ENCODE assay signal across 16 mouse cellular contexts in genomic region chr15:12639181-12639580, GRCm38 (mm10).
"Had no signal": no experiment of that assay in that cellular context is flagged by ENCODE, and none has a peak within 500 bp of the region (broad histone marks: within the 10 kb centered on the region; RNA-seq: fewer than 3 reads in every experiment).

No protein-coding gene starts in this region.

- H3K27ac ChIP-seq: liver, embryonic 14.5 days; lung, embryonic 15.5 days; midbrain, embryonic 10.5 days; midbrain, embryonic 12.5 days; neural tube, embryonic 12.5 days; stomach, embryonic 15.5 days; stomach, postnatal 0 days had no signal

- H3K4me3 ChIP-seq: lung, embryonic 15.5 days; midbrain, embryonic 10.5 days; midbrain, embryonic 12.5 days; neural tube, embryonic 12.5 days; stomach, embryonic 15.5 days had no signal

- DNase-seq: lung, adult 18-20 months; lung, postnatal 10 days; lung, postnatal 4 days; midbrain, embryonic 14.5 days; right cerebral cortex, postnatal 14 days; thymus, adult 2 months; thymus, postnatal 14 days; thymus, postnatal 36 days had no signal

- ATAC-seq: midbrain, embryonic 16.5 days had no signal

- H3K4me1 ChIP-seq: midbrain, embryonic 12.5 days; neural tube, embryonic 12.5 days; stomach, embryonic 15.5 days had no signal

- H3K9me3 ChIP-seq: lung, embryonic 15.5 days; midbrain, embryonic 10.5 days; midbrain, embryonic 12.5 days; neural tube, embryonic 12.5 days; stomach, embryonic 15.5 days had no signal

- H3K36me3 ChIP-seq: lung, embryonic 15.5 days; midbrain, embryonic 10.5 days; midbrain, embryonic 12.5 days; neural tube, embryonic 12.5 days; stomach, embryonic 15.5 days had no signal

- H3K27me3 ChIP-seq: lung, embryonic 15.5 days; midbrain, embryonic 12.5 days; neural tube, embryonic 12.5 days; stomach, embryonic 15.5 days had no signal

- H3K9ac ChIP-seq: liver, embryonic 14.5 days; lung, embryonic 15.5 days; midbrain, embryonic 12.5 days; neural tube, embryonic 12.5 days; stomach, embryonic 15.5 days had no signal

- H3K4me2 ChIP-seq: lung, embryonic 15.5 days; midbrain, embryonic 12.5 days; neural tube, embryonic 12.5 days; stomach, embryonic 15.5 days had no signal
